Mouse (Mus musculus): ENCODE results near the gene Fcrla.

- TF ChIP-seq CTCF (IDR thresholded peaks at IDR 0.05; ENCODE audit: extremely low read depth, insufficient read length, insufficient replicate concordance, low read depth, low read length) (no peak), POLR2A (IDR thresholded peaks at IDR 0.05; ENCODE audit: low read depth, low read length) (no peak)
These were observed 45.1 kb upstream of the Fcrla start for GRCm38 (mm10) chr1:170972494-170972893.

All from small intestine, adult 2 months (tissue).